Mouse (Mus musculus) thymus, adult 2 months (tissue): ENCODE data around the gene Crb3.

Experiments
- CTCF ChIP-seq: fragments of 200-500 bp; IDR thresholded peaks from 2 replicates; pipeline ENCODE4 v1.5.1; 2012; ENCODE audit warnings: mild to moderate bottlenecking, control low read depth, low read length, moderate library complexity, borderline replicate concordance; ENCODE audit not compliant: control insufficient read depth, poor library complexity, insufficient read depth; ENCODE audit errors: extremely low read depth
- POLR2A ChIP-seq: fragments of 200-500 bp; IDR thresholded peaks from 2 replicates; pipeline ENCODE4 v1.6.1; 2012; ENCODE audit warnings: mild to moderate bottlenecking, low read length, control low read depth, moderate library complexity; ENCODE audit not compliant: control insufficient read depth, poor library complexity, insufficient read depth; ENCODE audit errors: extremely low read depth

DNA sequence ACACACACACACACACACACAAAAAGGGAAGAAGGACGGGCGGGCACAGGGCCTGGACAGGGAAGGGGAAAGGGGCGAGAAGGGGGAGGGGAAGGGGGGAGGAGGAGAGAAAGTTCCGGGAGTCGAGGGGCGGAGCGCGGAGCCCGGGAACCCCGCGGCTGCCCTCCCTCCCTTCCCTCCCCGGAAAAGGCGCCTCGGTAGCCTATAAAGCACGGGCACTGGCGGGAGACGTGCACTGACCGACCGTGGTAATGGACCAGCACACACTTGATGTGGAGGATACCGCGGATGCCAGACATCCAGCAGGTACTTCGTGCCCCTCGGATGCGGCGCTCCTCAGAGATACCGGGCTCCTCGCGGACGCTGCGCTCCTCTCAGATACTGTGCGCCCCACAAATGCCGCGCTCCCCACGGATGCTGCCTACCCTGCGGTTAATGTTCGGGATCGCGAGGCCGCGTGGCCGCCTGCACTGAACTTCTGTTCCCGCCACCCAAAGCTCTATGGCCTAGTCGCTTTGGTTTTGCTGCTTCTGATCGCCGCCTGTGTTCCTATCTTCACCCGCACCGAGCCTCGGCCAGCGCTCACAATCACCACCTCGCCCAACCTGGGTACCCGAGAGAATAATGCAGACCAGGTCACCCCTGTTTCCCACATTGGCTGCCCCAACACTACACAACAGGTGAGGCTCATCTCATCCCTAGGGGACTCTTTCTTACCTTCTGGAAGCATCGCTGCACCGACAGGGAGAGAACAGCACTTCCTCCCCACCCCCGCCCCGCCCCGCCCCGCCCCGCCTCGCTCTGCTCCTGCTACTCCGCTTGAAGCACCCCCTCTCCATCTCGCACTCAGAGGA is 46.5 kb downstream of the Crb3 start, which contains the start of gene Tnfsf9:
- TF ChIP-seq CTCF (no peak), POLR2A (no peak)
